Mouse (Mus musculus): ENCODE data around the gene Adam1a. TPM values are rescaled to one million over a fixed set of nuclear protein-coding genes. Genes with fewer than 3 reads are reported as not detected.

Gene Adam1a
- total and polyA plus RNA-seq, 3 experiments = 1.0 to 1.9 TPM; not detected in 1

GRCm38 (mm10) chr5:121569881-121570420, 24.7 kb upstream of the Adam1a start:
- Histone ChIP-seq H3K79me2 (ENCODE audit: control insufficient read depth, insufficient read depth, low read length, poor library complexity) (no peaks in the 10 kb centered on the region), H3K27ac (ENCODE audit: control insufficient read depth, low read depth, low read length) (no peak overlapping the region), H3K4me1 (ENCODE audit: control insufficient read depth in 1 of 2, insufficient read depth in 2 of 2, low read length in 2 of 2) (peaks cover 0 to under 1% of the 10 kb centered on the region in 2 experiments; a peak in 1 of 4 replicates), H3K4me3 (ENCODE audit: control insufficient read depth in 1 of 2, insufficient read depth in 1 of 2, low read depth in 2 of 2, low read length in 2 of 2) (no peak overlapping the region), H3K27me3 (ENCODE audit: control insufficient read depth in 1 of 2, insufficient read depth in 2 of 2, low read length in 2 of 2) (no peaks in the 10 kb centered on the region), H3K9ac (ENCODE audit: control insufficient read depth, low read depth, low read length, poor library complexity, severe bottlenecking) (no peak overlapping the region), H3K9me3 (replicated peaks; ENCODE audit: insufficient read depth, low read length) (no peaks in the 10 kb centered on the region), H3K36me3 (ENCODE audit: control insufficient read depth in 1 of 2, insufficient read depth in 2 of 2, low read length in 2 of 2) (peaks cover 0 to 3% of the 10 kb centered on the region in 2 experiments; a peak in 1 of 4 replicates)
- TF ChIP-seq TAL1 (IDR thresholded peaks at IDR 0.05; ENCODE audit: low read length) (no peak), ZNF384 (IDR thresholded peaks at IDR 0.05; ENCODE audit: low read depth, low read length) (no peak), JUND (IDR thresholded peaks at IDR 0.05; ENCODE audit: low read depth, low read length) (no peak), ELF1 (IDR thresholded peaks at IDR 0.05; ENCODE audit: low read depth, low read length) (no peak), MYB (IDR thresholded peaks at IDR 0.05; ENCODE audit: low read depth, low read length) (no peak)
- DNase-seq (ENCODE audit: low read depth, low spot score) = no peak

- Histone ChIP-seq H3K36me3 (ENCODE audit: control insufficient read depth in 1 of 2, insufficient read depth in 2 of 2, low read length in 2 of 2) (peaks cover 0 to 3% of the 10 kb centered on the region in 2 experiments; a peak in 1 of 4 replicates), H3K4me1 (ENCODE audit: control insufficient read depth in 1 of 2, insufficient read depth in 2 of 2, low read length in 2 of 2) (peaks cover 0 to 4% of the 10 kb centered on the region in 2 experiments; a peak in 1 of 4 replicates), H3K9me3 (replicated peaks; ENCODE audit: insufficient read depth, low read length) (no peaks in the 10 kb centered on the region), H3K4me3 (ENCODE audit: control insufficient read depth in 1 of 2, insufficient read depth in 1 of 2, low read depth in 2 of 2, low read length in 2 of 2) (no peak overlapping the region), H3K79me2 (ENCODE audit: control insufficient read depth, insufficient read depth, low read length, poor library complexity) (no peaks in the 10 kb centered on the region), H3K27ac (ENCODE audit: control insufficient read depth, low read depth, low read length) (no peak overlapping the region), H3K27me3 (ENCODE audit: control insufficient read depth in 1 of 2, insufficient read depth in 2 of 2, low read length in 2 of 2) (no peaks in the 10 kb centered on the region), H3K9ac (ENCODE audit: control insufficient read depth, low read depth, low read length, poor library complexity, severe bottlenecking) (no peak overlapping the region)
- DNase-seq (ENCODE audit: low read depth, low spot score) = no peak
- TF ChIP-seq KAT2A (conservative IDR thresholded peaks at IDR 0.05; ENCODE audit: low read depth, low read length) (no peak), MYC (IDR thresholded peaks at IDR 0.05; ENCODE audit: low read depth, low read length) (no peak), UBTF (IDR thresholded peaks at IDR 0.05; ENCODE audit: borderline replicate concordance, insufficient read depth, low read depth, low read length) (no peak), ZKSCAN1 (IDR thresholded peaks at IDR 0.05; ENCODE audit: low read depth, low read length) (no peak), USF1 (IDR thresholded peaks at IDR 0.05; ENCODE audit: low read depth, low read length) (no peak), ETS1 (IDR thresholded peaks at IDR 0.05; ENCODE audit: low read depth, low read length) (no peak), CTCF (IDR thresholded peaks at IDR 0.05 in 2 of 3, conservative IDR thresholded peaks at IDR 0.05 in 1 of 3; ENCODE audit: control insufficient read depth in 1 of 3, insufficient read depth in 1 of 3, low read depth in 2 of 3, low read length in 3 of 3, poor library complexity in 1 of 3, severe bottlenecking in 1 of 3) (no peak), TCF12 (IDR thresholded peaks at IDR 0.05; ENCODE audit: low read depth, low read length) (no peak), ZMIZ1 (IDR thresholded peaks at IDR 0.05; ENCODE audit: low read depth, low read length) (no peak), NRF1 (IDR thresholded peaks at IDR 0.05; ENCODE audit: insufficient read depth, low read depth, low read length, poor library complexity, severe bottlenecking) (no peak), ELF1 (IDR thresholded peaks at IDR 0.05; ENCODE audit: low read depth, low read length) (no peak), MAFK (IDR thresholded peaks at IDR 0.05; ENCODE audit: borderline replicate concordance, low read depth, low read length) (no peak), POLR2A (IDR thresholded peaks at IDR 0.05; ENCODE audit: control insufficient read depth in 1 of 2, insufficient read depth in 1 of 2, low read depth in 1 of 2, low read length in 2 of 2, poor library complexity in 1 of 2) (no peak), CHD2 (IDR thresholded peaks at IDR 0.05; ENCODE audit: low read length) (no peak), RCOR1 (IDR thresholded peaks at IDR 0.05; ENCODE audit: low read depth, low read length) (no peak), HCFC1 (IDR thresholded peaks at IDR 0.05; ENCODE audit: low read depth, low read length) (no peak), USF2 (IDR thresholded peaks at IDR 0.05; ENCODE audit: borderline replicate concordance in 1 of 2, insufficient read depth in 1 of 2, low read depth in 1 of 2, low read length in 2 of 2) (no peak), CHD1 (IDR thresholded peaks at IDR 0.05; ENCODE audit: low read depth, low read length) (no peak), TAL1 (IDR thresholded peaks at IDR 0.05; ENCODE audit: low read length) (no peak)
These were observed 20.9 kb upstream of the Adam1a start for GRCm38 (mm10) chr5:121566035-121566681.

Measured in MEL (cell line).